Mouse (Mus musculus) heart, adult 11 months (tissue): Measurements from ENCODE around the gene Arl5c.
A peak's percentile ranks its signal among the peaks of the same experiment; 100 is the strongest.

Experiments used
- DNase-seq: peaks from one replicate; pipeline ENCODE4 v3.0.0; 2022

Arl5c gene

GRCm38 (mm10) chr11:97988530-97989096 lies 7.4 kb downstream of the Arl5c start:
- DNase-seq: peak; percentile 98

- DNase-seq: peak; percentile 99
These were observed 8.1 kb downstream of the Arl5c start for GRCm38 (mm10) chr11:97987551-97988526.

- peak; percentile 95 for DNase-seq
These were observed 9.1 kb downstream of the Arl5c start for GRCm38 (mm10) chr11:97986738-97987465.

GRCm38 (mm10) chr11:97985727-97986677 lies 10.0 kb downstream of the Arl5c start, which contains the start of gene Plxdc1:
Plxdc1 (minus strand) TSS chr11:97986444.
- peak; percentile 95 for DNase-seq

GRCm38 (mm10) chr11:97983983-97984382 lies 12.0 kb downstream of the Arl5c start:
- DNase-seq: no peak

GRCm38 (mm10) chr11:97983506-97983905 lies 12.5 kb downstream of the Arl5c start:
- no peak for DNase-seq

GRCm38 (mm10) chr11:97982721-97983120 lies 13.3 kb downstream of the Arl5c start:
- no peak for DNase-seq

- DNase-seq: peak; percentile 98
These were observed 15.4 kb downstream of the Arl5c start for GRCm38 (mm10) chr11:97980531-97980966.

GRCm38 (mm10) chr11:97979824-97980495 lies 16.0 kb downstream of the Arl5c start:
- peak; percentile 95 for DNase-seq

GRCm38 (mm10) chr11:97978392-97978791 lies 17.6 kb downstream of the Arl5c start:
- DNase-seq: peak; percentile 91

- DNase-seq: no peak
These were observed 18.2 kb downstream of the Arl5c start for GRCm38 (mm10) chr11:97977797-97978196.

- DNase-seq: no peak
These were observed 21.2 kb downstream of the Arl5c start for GRCm38 (mm10) chr11:97974746-97975145.

- no peak for DNase-seq
These were observed 21.8 kb downstream of the Arl5c start for GRCm38 (mm10) chr11:97974141-97974540.

- DNase-seq: peak; percentile 81
These were observed 23.5 kb downstream of the Arl5c start for GRCm38 (mm10) chr11:97972434-97972833.

- DNase-seq: peak; percentile 98
These were observed 24.7 kb downstream of the Arl5c start for GRCm38 (mm10) chr11:97971232-97971631.

- DNase-seq: peak; percentile 92
These were observed 25.2 kb downstream of the Arl5c start for GRCm38 (mm10) chr11:97970771-97971170.

- no peak for DNase-seq
These were observed 27.6 kb downstream of the Arl5c start for GRCm38 (mm10) chr11:97968385-97968784.

GRCm38 (mm10) chr11:97967114-97967513 lies 28.9 kb downstream of the Arl5c start:
- peak; percentile 97 for DNase-seq

GRCm38 (mm10) chr11:97960907-97961306 lies 35.1 kb downstream of the Arl5c start:
- DNase-seq: no peak

- DNase-seq: no peak
These were observed 36.7 kb downstream of the Arl5c start for GRCm38 (mm10) chr11:97959300-97959680.

GRCm38 (mm10) chr11:97958641-97959299 lies 37.2 kb downstream of the Arl5c start:
- no peak for DNase-seq
